Mouse (Mus musculus): ENCODE data around the gene Top2a.
A peak's percentile ranks its signal among the peaks of the same experiment; 100 is the strongest.

Gene Top2a

DNA sequence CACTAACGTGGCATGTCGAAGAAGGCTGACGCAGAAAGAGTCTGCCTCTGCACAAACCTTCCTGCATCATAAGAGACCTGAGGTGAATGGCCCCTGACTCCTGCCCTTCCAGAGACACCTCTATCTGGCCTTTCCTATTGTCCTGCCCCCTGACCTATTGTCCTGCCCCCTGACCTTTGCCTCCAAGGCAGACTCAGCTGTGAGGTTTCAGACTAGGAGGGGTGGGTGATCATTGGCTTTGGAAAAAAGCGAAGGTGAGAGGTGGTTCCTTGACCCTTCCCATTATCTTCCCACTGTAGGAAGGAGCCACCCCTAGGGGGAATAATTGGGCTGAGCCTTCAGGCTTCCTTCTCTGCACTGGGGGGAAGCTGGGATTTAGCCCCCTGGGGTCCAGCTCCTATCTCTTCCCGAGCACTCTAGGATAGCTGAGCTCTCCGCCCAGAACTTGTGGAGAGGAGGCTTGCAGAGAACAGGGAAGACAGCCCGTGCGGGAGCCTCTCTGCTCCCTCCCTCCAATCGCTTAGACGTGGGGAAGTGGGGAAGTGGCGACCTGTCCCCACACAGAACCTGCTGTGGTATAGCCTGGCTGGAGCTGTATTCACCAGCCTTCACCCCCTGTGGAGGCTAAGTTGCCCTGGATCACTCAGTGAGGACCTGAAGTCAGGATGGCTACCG is 61.4 kb downstream of the Top2a start:
- DNase-seq, result no peak

DNA sequence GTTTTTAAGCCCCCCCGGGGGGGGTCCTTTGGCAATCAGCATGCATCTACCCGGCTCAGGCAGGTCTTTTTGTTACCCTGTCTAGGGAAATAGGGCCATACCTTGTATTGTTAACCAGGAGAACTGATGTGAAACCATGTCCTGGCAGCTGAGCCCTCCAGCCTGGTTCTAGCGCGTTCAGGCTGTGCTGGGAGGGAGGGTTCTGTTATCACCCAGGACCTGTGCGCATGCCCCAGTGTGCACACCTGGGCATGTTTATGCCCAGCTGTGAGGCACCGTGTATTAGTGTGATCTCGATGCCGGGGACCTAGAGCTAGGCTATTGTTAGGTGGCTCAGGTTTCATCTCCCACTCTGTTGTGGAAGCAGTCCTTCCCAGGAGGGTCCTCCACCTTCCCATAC is 62.2 kb downstream of the Top2a start:
- DNase-seq, result no peak

DNA sequence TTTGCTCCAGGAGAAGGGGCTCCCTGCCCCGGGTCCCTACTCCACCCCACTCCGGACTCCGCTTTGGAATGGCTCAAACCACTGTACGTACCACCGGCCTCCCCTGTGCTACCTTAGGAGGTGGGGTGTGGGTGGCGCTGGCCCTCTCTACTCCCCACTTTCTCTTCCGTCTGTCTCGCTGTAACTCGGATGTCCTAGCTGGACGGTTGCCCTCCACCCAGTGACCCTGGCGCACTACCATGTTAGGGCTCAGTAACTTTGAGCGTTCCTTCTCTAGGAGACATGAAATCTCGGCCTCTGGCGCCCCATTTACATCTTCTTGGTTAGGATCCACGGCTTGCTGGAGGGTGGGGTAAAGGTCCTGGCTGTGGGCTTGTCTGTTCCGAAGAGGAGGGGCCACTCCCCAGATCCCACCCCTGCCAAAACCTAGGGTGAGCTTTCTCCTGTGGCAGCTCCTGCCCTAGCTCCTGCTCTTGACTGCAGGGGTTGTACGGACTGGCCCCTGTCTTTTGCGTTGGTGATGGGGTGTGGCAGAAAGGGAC is 62.9 kb downstream of the Top2a start:
- DNase-seq, result no peak

DNA sequence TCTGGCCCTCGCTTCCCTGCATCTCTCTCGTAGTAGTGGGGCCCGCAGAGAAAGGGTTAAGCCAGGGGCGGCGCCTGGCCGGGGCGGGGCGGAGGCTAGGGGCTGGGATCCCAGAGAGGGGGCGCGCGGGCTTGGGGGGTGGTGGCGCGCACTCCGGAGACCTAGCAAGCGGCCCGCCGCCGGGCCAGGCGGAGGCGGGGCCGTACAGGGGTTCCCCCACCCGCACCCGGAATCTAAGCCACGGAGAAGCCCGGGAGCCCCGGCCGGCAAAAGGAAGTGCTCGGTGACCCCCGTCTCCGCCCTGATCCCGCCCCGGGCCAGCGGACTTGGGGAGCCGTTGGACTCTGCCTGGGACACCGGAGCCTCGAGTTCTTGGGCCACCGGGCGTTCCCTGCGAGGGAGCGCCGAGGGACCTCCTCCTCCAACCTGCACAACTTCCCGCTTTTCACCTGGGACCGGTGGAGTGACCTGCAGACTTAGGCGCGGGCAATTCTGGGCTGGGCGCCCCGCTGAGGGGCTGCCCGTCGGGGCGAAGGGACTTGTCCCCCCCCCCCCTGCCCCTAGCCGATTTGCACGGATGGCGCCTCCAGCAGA is 63.6 kb downstream of the Top2a start:
- no peak for DNase-seq

DNA sequence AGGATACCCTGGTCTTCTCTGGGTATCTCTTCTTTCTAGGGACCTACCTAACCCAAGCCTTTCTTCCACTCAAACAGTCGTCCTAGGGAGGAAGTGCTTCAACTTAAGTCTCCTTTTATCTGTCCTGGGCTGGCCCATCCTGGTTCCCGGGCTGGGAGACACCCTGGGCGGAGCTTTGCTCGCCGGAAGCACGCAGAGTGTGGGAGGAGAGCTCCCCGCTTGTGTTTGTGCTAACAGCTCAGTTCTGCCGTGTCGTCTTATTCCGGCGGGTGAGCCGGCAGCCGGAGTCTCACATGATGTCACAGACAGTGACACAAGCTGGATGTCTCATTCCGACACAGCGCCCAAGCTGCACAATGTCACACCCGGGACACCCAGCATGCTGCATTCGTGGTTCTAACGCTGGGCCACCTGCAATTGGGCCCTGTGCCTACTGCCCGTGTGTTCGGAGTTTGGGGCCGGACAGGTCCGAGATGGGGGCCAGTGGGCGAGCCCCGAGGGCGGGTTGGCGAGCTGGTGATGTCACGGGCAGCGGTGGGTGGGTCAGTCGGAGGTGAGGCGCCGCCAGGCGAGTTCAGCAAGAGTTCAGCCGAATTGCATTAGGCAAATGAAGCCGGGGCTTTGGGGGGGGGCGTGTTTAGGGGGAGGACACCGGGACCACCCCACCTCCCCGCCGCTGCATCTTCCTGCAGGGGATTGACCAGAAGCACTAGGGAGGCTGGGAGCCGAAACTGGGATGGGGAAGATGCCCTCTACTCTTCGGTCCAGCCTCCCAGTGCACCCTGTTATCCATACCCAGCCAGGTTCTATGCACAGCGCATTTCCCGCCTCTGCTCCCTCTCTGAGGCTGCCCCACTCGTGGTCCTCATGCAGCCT is 64.3 kb downstream of the Top2a start:
- DNase-seq, result peak; percentile 72

DNA sequence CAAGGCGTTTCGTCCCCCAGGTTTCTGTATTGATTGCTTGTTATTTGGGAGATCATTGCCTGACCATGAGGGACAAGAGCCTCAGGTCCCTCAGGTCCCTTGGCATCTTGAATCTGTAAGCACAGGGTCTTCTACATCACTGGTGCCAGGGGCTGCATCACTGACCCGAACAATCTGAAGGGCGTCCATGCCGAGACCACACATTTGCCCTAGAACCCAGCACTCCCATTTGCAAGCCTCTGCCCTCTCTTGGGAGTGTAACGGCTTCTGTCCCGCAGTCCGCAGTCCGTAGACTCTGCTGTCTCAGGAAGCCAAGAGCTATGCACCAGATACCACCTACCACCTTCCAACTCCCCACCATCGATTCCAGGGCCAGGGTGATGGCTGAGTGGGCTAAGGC is 67.6 kb downstream of the Top2a start:
- no peak for DNase-seq

DNA sequence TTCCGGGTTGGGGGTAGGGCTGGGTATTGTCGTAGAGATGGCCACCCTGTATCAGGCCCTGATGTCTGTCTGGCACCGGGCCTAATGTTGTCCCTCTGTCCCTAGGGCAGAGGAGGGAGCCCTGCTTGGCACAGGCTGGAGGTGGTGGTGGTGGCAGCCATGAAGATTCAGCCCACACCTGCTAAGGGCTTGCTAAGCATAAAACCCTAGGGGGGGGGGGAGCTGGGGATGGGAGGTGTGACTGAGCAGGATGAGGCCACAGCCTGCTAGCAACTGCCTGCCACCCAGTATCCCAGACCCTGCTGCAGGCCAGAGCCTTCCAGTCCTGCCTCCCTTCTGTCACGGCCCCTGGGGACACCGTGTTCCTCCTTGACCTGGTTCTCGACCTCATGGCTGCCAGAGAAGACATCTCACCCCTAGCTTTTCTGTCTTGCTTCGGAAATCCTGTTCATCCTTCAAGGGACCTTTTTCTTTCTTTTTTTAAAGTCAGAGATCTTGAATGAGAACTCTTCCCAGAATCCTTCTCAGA is 68.2 kb downstream of the Top2a start:
- DNase-seq, result no peak

DNA sequence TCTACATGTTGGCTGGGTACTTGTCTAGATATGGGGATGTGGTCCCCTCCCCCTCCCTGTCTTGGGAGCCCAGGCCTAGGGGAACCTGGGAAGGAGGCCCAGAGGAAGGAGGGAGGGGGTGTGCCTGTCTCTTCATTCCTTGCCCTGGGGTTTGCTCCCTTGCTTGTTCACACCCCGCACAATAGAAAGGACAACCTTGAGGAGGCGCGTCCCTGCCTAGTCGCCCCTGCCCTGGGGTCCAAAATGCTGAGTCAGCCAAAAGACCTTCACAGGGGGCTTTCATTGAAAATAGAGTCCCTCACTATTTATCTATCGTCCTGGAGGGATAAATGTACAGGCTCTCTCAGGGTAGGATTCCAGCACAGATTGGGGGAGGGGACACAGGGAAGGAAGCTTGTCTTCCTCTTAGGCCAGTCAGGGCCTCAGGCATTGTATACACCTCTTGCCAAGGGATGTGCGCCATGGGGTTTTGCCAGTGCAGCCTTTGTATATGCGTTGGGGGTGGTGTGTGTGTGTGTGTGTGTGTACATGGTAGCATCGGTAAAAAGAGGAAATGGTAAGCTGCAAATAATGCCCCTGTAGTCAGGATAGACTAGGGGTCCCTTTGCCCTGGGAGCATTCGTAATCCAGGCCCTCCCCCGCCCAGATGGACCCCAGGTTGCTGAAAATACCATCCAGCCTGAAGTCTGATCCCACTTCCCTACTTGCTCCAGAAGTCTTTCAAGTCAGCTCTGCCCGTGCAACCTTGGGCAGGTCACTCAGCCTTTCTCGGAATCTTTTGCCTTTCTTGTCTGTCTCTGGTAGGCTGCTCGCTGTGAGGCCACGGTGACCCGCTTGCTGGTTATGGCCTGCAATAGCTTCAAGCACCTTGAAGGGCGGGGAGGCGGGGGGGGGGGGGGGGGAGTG is 68.9 kb downstream of the Top2a start:
- DNase-seq, result no peak

DNA sequence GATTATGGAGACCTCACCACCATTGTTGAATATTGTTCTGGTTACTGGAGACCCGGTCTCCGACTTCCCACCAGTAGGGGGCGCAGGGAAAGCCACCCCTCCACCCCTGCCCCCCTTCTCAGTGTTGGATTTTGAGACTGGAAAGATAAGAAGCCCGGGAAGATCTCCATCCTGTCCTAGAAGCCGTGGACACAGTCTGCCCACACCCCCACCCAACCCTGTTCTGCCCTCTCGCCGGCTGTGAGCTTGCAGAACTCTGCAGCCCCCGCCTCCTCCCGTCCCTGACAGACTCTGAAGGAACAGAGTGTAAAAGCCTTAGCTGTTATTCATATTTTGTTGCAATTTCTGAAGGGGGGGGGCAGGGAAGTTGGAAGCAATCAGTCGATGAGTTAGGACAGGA is 69.6 kb downstream of the Top2a start:
- DNase-seq, result no peak

DNA sequence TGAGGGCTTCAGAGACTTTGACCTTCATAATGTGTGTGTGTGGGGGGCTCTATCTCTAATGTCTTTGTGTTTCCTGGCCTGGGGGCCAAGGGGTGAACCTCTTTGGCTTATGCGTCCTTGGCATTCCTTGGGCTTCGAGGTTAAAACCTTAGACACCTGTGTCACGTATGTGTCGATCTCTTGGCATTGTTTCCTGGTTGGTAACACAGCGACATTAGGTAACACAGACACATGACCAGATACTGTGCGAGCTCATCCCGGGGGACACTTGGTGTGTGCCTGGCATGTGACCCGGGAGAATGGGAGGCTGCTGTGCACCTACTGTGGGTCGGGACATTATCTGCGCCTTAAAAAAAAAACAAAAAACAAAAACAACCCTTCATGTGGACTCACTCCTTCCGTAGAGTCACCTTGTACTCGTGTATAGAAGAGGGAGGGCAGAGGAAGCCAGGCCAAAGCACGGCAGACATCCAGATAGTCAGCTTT is 70.1 kb downstream of the Top2a start:
- DNase-seq, result no peak

DNA sequence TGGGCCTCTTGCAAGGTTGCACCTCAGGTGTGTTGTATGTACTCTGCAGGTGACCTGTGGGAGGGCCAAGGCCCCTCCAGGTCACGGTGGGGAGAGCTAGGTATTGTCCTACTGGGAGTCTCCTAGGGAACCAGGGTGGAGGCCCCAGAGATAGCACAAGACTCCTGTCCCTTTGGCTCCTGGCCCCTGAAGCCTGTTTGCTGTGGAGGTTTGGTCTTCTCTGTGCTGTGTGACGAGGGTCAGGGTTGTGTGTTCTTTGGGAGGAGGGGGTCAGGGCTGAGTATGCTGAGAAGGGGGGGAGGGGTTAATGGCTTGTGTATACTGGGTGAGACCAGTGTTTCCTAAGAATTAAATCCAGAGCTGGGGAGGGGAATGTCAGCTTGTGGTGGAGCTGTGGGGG is 70.6 kb downstream of the Top2a start:
- no peak for DNase-seq

DNA sequence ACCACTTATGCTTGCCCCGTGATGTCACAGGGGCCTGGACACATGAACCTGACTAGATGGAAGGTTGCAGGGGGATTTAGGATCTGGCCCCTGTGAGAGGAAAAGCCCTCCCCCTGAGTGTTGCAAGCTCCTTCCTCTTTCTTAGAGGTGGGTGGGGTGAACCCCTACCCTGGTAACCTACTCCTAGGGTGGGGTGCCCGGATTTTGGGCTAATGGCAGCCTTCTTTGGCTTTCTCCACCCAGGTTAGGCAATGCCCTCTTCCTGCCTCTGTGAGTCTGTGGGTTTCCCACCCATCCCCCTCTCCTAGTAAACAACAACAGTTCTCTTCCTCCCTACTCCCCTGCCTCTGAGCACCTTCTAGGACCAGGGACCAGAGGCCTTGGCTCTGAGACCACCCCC is 71.3 kb downstream of the Top2a start:
- no peak for DNase-seq

DNA sequence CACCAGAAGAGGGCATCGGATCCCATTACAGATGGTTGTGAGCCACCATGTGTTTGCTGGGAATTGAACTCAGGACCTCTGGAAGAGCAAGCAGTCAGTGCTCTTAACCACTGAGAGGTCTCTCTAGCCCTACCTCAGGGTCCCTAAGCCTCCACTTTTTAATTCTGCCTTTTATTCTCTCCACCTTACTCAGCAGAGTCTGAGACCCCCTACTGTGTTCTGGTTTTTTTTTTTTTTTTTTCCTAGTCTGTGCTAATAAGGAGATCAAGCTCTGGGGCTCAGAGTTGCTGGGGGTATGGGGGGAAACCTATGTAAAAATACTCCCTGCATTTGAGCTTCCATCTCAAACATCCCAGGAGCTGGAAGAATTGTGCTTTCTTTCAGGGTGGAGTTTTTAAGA is 71.9 kb downstream of the Top2a start:
- no peak for DNase-seq

DNA sequence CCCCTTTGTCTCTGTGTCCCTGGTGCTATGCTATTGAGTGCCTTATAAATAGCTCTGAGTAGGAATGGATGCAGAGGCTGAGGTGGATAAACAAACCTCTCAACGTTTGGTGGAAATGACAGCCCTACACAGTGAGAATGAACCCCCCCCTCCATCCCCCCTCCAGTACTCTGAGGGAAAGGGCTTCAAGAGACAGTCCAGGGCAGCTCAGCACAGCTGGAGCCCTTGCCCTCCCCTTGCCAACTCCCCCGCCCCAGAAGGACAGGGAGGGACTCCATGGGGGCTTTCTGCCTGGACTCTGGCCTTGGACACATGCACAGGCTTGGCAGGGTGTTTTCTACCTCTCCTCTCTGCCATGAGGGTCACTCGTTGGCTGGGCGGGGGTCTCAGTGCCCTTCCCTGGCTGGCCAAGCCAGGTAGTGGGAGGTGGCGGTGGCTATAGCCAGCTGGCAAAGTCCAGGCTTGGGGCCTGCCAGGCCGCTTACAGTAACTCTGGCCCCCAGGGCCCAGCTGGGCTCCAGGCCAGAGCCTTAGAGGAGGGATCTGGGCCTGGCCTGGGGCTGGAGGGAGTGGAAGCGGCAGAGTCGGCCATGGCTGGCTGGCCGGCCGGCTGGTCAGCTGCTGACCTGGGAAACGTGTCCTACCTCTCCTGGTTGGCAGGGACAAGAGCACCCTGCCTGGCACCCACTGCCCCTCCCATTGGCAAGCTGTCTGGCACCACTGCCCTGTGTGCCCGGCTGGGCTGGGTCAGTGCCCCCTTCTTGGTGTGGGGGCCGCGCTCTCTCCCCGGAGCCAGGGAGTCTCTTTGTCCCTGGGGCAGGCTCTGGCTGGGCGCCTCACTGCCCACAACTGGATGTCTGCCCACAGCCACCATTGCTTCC is 72.7 kb downstream of the Top2a start:
- DNase-seq, result peak; percentile 43

DNA sequence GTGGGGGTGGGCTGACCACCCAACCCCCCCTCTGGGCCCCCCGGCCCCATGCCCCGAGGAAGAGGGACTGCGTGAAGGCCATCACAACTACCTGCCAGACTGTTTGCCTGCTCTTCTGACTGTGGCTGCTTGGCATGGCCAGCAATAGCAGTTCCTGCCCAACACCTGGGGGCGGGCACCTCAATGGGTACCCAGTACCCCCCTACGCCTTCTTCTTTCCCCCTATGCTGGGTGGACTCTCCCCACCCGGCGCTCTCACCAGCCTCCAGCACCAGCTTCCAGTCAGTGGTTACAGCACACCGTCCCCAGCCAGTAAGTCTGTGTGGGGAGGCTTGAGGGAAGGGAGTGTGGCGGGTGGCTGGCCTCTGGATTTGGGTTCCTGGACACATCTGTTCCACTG is 73.5 kb downstream of the Top2a start:
- no peak for DNase-seq

DNA sequence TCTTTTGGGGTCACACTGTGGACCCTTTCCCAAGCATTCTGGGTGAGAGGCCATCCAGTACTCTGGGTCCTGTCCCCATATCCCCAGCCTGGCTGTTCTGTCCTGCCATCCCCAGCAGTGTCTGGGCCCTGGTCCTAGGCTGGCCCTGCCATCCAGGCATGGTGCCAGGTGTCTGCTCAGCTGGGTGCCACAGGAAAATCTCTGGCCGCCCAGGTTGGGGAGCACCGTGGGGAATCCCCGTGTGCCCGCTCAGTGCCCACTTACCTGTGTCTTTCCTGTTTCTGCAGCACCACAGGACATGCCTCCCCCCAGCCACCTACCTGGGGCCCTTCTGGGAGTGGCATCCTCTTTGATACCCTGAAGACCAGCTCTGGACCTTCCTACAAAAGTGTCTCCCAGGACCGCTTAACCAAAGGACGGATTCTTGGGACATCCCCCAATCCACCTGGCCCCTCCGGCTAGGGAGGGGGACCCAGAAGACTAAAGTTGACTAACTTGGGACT is 74.0 kb downstream of the Top2a start:
- no peak for DNase-seq

DNA sequence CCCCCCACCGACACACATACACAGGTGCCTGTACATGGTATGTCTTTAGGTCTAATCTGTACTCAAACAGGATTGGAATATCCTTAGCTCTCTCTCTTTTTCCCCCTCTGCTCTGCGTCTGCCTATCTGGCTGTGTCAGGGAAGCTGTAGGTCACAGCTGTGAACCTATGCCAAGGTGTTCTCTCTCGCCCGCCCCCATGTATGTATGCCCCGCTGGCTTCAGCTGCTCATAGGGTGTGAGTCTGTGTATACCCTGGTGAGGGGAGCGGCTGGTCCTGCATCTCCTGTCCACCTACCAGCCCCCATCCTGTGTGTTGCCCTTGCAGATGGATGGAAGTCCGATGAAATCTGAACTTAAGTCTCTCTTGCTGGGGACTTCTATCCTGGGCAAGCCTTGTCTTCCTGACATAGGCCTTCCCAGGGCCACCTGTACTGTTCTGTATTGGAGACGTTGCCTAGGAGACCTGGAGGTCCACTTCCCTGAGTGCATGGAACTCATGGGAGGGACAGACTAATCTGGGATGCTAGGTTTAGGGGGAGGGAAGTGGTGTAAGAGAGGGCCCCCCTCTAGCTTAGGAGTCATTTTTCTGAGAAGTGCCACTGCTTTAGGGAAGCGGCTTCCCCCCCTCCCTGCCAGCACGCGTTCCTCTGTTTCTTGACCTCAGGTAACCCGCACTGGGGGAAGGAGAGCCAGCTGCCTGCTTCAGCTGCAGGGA is 74.6 kb downstream of the Top2a start:
- no peak for DNase-seq

DNA sequence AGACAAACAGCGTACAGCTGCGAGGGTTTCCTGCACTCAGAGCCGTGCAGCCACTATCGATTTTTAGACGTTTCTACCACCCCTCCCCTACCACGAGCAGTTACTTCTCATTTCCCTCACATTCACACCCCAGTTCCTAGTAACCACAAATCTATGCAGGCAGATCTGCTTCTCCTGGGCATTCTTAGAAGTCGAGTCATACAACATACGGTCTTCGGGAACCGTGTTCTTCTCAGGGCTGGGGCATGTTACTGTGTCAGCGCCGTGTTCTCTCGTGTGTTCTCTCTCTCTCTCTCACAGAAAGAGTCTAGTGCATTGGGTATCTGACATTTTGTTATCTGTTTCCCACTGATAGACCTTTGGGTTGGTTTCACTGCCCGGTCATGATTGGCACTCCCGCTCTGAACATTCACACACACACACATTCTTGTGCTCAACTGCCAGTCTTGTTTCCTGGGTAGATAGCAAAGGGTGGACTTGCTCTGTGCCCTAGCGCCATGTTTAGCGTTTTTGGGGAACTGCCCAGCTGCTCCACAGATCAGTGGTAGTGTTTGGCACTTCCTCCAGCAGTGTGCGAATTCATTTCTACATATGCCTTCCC is 75.9 kb downstream of the Top2a start:
- DNase-seq, result no peak

DNA sequence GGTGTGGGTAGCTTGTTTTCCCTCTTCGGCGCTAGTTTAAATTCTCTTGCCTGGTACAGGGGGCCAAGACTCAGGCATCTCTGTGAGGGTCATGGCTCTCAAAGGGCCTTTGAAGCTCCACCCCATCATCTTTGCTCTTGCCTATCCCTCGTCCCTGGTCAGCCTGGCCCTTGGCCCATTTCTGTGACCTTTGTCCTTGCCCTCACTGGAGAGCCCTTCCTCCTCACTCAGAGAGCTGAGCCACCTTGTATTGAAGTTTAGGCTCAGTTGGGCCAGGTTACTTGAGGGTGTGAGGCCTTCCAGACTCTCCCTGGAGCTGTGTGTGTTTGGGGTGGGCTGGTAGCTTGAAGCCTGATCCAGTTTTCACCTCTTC is 78.4 kb downstream of the Top2a start:
- no peak for DNase-seq

Data from right cerebral cortex, postnatal 25 days (tissue).